Mouse (Mus musculus) CH12.LX (cell line): ENCODE measurements at regions not wholly inside any gene's neighbourhood (a gene's known extent, or its start where the extent isn't known, plus 50 kb on each side); places are given as distances from the start of the nearest gene placed in this dataset.

Source experiments
- BHLHE40 ChIP-seq: IDR thresholded peaks from 2 replicates; pipeline ENCODE4 v1.6.1; 2011; ENCODE audit warnings: mild to moderate bottlenecking, low read depth, low read length, improper control_type of control experiment
- POLR2A ChIP-seq: IDR thresholded peaks from 2 replicates; pipeline ENCODE4 v1.6.1; 2011; ENCODE audit warnings: low read depth, mild to moderate bottlenecking, improper control_type of control experiment, low read length

- TF ChIP-seq BHLHE40 (no peak), POLR2A (no peak)
Observed at GRCm38 (mm10) chr3:97356647-97357046, 58.9 kb upstream of the Bcl9 start.
